Mouse (Mus musculus) stomach, postnatal 0 days (tissue): ENCODE data around the gene Bdkrb1.

ENCODE experiments used
- CTCF ChIP-seq: IDR thresholded peaks from 2 replicates; pipeline ENCODE4 v1.5.1; 2016; ENCODE audit warnings: antibody characterized with exemption, low read depth, mild to moderate bottlenecking, moderate library complexity
- EP300 ChIP-seq: optimal IDR thresholded peaks from 2 replicates; pipeline ENCODE3; 2016; ENCODE audit warnings: antibody characterized with exemption

- peak; percentile 92 for TF ChIP-seq CTCF
- no peak for TF ChIP-seq EP300
Measured at GRCm38 (mm10) chr12:105611748-105612147, 8.9 kb downstream of the Bdkrb1 start.
